Mouse (Mus musculus) cerebellum, adult 9-10 months (tissue): Measurements from ENCODE around the gene Gpr37l1.

Experiments
- DNase-seq: peaks from one replicate; pipeline ENCODE4 v3.0.0; 2022

The Gpr37l1 gene

DNA sequence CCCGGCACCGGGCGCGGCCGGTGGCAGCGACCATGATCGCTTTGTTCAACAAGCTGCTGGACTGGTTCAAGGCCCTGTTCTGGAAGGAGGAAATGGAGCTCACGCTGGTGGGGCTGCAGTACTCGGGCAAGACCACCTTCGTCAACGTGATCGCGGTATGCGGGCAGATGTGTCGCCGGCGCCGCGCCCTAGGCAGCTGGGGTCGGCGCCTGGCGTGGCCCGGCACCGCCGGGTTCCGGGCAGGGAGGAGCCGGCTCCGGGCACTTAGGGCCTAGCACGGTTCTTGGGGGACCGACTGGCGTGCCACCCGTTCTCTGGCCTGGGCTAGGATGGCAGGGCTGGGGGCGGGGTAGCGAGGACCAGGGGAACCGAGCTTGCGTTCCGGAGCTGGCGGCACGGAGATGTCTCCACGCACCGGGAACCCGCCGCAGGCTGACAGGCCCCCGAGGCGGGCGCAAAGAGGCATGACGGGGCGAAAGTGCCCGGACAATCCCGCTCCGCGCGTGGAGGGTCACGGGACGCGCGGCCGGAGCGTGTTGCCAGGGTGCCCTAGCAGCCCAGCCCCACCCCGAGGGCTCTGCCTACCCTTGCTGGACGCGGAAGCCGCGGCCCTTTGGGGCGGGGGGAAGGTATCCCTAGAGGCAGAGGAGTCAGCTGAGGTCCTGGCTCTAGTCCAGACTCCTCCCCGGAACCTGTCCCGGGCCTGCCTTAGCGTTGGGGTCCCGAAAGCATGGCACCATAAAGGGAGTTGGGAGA, 20.4 kb downstream of the Gpr37l1 start:
- DNase-seq = peak; percentile 83

DNA sequence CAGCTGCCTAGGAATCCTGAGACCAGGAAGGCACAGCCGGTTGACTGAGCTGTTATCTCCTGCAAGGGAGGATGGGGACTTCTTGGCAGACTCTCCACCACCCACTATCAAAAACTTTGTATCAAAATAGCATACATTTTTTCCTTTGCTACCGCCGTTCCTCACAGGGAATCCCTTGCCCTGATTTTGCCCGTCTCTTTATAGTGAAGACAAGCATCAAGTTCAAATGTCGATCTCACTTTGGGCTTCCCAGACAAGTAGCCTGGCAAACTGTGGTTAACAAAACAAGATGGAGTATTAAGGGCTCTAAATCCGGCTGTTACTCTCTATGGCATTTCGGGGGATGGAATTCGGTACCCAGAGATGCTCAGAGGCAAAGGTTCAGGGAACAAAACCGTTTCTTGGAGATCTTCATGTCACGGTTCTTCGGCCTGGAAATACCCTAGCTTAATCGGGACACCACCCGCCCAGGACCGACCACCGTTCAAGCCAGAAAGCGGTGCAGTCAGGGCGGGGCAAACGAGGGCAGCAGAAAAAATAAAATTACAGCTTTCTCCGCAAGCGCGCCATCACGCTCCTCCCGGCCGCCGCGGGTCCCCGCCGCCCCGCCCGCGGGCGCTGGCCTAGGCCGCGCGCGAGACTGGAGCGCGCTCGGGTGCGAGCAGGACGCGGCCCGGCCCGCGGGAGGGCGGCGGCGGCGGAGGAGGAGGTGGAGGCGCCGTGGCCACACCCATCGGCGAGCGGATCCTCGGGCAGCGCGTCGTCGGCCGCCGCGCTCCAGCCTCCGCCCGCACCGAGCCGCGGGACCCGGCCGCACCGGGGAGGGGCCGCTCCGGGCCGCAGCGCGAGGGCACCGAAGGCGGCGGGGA, 21.2 kb downstream of the Gpr37l1 start, which contains the start of gene Arl8a:
Gene Arl8a (plus strand): TSS at position 748 of the 869 bp plus-strand sequence.
- DNase-seq = peak; percentile 84

DNA sequence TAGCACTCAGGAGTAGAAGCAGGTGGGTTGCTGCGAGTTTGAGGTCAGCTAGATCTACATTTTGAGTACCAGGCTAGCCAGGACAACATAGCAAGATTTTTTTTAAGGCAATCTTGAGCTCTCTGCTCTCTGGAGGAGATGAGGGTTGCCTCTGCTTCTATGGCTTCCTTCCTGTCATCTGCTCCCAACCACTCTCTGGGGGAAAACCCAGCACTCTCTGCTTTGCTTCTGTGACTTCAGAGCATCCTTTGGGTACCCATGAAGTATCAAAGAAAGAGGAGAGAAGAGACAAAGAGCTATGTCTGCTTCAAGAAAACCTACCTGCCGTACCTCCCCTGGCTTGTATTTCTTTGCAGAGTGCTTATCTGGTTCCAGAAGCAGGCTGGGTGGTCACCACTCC, 23.5 kb downstream of the Gpr37l1 start:
- no peak for DNase-seq

DNA sequence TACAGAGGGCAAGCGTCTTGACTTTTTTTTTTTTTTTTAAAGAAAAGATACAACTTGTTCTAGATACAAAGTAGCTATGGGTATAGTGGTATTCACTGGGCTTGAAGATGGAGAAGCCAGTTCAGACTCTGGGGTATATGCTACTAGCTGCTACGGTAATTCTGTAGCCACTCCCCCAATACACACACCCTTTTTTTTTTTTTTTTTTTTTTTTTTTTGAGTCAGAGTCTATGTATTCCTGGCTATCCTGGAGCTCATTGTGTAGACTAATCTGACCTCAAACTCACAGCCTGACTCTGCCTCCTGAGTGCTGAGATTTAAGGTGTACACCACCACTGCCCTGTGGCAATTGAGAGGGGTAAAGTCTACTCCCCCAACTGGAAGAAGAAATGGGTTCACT, 25.0 kb downstream of the Gpr37l1 start:
- DNase-seq = no peak

DNA sequence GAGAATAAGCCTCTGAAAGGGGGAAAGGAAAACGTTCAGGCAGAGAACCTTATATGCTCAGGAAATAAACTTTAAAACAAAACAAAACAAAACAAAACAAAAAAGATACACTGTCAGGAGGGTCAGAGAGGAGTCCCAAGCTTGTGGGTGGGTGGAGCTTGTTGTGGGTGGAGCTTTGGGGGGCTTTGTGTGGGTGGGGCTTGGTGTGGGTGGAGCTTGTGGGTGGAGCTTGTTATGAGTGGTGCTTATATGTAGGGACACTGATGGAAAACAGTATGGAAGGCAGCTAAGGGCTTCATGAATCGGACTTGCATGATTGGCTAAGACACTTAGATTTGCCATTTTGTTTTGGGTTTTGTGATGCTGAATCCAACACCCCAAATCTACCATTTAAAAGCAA, 27.6 kb downstream of the Gpr37l1 start:
- no peak for DNase-seq

DNA sequence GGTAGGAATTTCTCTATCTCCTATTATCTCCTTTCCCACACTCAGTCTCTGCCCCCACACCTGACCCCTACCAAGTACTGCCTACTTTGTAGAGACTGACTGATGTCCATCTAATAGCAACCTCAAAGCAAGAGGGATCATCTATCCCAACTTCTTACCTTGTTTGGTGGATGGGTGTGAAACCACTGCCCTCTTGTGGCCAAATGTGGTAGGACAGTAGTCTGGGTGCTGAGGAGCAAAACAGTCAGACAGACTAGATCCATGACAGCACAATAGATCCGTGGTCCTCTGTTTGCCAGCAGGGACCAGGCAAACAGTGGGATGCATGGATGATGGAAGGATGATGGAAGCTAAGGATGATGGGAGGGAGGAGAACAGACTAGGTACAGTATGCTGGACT, 31.0 kb downstream of the Gpr37l1 start:
- DNase-seq = peak; percentile 74

DNA sequence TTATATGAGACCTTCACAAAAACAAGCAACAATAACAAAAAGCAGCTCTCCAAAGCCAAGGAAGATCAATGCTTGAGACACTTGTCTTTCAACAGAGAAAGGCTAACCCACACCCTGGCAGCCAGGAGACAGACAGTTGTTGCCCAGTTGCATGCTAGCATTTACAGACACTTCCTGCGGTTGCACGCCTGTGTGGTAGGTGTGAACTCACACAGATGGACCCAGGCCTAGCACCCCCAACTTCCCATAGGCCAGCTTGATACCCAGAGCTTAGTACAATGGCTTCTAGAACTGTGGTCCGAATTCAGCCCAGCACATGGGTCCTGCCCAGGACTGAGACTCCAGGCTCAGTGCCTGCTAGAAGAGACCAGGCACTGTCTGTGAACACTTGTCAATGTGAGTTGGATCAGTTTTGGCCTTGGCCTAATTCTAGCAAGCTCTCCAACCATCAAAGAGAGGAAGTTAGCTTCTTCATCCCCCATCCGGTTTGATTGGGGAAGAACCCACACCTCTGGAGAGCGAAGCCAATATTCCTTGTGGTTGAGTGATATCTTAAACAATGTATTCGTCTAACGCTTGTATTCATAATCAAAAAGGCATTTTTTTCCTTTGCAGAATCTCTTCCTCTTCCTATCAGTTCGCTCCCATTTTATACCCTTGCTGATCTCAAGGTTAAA, 32.2 kb downstream of the Gpr37l1 start:
- DNase-seq = no peak

DNA sequence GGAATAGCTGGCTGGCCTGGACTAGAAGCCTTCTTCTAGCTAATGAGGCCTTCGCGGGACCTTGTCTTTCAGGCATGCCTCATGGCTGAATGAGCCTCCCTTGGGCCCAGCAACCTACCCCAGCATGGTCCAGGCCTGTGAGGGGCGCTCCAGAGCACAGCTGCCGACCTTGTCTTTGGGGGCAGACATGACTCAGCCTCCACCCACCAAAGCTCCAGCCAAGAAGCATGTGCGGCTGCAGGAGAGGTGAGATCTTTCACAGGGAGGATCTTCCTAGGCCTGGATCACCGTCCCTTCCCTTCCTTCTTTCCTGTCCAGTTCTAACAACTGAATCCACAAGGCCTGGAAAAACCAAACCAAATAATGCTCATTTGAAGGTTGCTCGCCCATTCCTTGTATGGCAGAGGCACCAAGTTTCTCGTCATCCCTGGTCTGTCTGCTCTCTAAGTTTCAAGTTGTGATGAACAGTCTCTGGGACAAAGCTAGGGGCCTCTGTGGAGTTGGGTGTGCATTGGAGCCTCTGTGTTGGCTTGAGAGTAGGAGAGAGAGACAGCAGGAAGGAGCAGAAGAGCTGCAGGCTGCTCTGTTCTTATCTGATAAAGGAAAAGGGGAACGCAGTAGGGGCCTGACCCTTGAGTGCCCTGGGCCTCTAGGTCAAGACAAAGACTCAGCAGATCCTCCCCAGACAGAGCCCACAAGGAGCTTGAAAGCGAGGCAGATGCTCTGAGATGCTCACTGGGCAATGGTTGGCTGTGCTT, 33.6 kb downstream of the Gpr37l1 start:
- DNase-seq = no peak

DNA sequence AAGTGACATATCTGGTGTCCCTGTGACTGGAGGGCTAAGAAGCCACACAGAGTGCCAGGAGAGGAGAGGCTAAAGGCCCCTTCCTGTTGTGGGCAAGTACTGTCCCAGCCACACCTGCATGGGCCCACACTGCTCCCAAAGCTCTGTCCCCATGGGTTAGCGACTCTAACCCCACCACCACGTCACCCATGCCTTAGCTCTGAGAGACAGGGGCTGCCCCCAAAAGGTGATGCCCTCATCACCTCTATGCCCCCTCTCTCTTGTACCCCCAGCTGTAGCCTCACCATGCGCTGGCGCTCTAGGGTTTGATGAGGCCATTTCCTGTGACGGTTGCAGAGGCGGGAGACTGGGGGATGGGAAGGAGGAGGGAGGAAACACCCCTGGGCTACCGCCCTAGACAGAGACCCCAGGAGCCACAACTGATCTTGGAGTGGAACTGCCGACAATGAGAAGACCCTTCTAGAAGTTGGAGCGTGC, 34.5 kb downstream of the Gpr37l1 start:
- no peak for DNase-seq

DNA sequence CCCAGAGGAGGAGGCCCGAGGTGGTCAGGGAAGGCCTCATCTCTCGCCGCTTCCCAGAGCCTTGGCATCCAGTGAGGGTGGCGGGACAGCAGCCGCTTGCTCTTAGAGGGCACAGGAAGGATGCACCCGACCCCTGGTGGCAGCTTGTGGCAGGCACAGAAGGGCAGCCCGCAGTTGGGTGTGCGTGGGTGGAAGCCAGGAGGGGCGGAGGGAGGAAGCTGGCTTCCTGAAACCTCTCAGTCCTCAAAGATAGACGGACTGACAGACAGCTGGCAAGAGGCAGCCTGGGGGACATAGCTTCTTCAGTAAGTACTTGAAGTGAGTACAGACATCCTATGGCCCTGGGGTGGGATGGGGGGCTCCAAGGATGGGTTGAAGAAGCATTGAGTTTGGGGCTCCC, 35.0 kb downstream of the Gpr37l1 start, which contains the start of gene Ptpn7:
Gene Ptpn7 (plus strand): TSS at position 228 of the 400 bp plus-strand sequence.
- peak; percentile 71 for DNase-seq

DNA sequence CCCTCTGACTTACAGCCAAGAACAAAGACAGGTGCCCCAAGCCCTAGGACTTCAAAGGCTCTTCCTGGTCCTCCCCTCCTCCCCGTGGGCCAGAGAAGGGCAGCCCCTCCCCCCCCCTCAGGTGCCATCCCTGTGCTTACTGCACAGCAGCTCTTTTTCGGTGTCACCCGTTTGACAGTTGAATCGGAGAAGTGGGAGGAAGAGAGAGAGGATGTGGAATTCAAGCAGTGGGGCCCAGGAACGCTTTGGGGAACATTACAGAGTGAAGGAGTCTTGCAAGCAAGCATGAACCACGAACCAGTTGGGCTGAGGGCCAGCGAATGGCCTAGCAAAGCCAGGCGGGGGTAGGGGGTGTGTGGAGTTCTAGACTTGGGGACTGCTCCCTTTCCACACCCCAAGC, 35.9 kb downstream of the Gpr37l1 start:
- DNase-seq = no peak

DNA sequence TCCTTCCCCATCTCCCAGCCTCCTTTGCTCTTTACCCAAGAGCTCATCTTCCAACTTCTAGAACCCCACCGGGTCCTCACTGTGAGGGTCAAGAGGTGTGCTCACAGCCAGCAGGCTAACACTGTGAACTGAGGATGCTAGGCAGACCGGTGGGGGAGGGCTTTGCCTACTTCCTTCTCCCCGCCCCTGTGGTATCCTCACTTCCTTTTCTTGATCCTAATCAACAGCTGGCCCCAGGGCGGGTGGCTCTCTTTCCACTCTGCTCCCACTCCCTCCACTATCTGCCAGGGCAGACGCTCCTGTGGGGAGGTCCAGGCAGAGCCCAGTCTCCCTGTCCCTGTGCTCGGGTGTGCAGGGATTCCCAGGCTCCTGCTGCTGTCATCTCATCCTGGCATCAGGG, 36.4 kb downstream of the Gpr37l1 start:
- no peak for DNase-seq

DNA sequence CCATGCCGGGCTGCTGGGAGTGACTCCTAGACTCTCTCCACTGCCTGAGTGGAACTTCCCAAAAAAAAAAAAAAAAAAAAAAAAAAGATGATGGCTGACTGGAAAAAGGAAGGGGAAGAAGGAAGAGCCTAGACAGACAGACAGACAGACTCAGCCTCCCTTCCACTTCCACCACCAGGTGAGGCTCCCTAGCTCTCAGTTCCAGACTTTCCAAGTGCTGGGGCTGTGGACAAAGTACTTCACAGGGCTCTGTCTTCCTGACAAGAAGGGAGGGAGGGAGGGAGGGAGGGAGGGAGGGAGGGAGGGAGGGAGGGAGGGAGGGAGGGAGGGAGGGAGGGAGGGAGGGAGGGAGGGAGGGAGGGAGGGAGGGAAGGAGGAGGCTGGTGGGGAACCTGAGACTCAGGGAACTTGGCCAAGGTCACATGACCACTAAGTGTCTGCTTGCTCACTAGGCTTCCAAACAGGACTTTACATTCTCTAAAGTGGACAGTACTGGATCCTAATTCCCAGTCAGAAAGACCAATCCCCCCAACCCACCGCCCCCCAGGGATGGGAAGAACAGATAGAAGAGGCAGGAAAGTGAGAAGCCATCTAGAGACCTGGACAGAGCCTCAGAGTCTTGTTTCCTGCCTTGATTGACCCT, 37.0 kb downstream of the Gpr37l1 start:
- no peak for DNase-seq

DNA sequence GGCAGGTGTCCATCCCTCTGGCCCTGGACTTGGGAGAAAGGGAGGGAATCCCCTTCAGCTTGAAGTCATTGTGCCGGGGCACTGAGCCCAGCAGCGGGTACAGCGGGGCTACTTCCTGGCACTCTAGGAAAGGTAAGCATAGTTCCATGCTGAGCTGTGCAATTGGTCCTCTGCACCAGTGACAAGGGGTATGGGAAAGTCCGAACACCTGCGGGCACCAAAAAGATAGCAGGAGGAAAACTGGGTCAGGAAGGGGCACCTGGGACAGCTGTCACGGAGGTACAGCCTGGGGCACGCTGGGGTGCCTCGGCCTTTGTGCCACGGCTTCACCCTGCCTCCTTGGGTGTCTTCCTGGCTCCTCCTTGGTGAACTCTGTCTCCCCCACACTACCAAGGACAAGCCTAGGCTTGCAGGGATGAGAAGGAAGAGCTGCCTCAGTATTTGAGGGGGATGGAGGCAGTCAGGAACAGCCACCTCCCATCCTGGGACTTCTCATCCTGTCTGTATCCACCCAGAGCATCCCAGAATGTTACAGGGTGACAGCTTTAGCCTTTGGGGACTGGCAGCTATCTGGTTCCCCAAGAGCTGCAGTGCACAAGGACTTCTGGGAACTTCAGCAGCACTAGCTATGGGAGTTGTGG, 37.8 kb downstream of the Gpr37l1 start:
- no peak for DNase-seq

DNA sequence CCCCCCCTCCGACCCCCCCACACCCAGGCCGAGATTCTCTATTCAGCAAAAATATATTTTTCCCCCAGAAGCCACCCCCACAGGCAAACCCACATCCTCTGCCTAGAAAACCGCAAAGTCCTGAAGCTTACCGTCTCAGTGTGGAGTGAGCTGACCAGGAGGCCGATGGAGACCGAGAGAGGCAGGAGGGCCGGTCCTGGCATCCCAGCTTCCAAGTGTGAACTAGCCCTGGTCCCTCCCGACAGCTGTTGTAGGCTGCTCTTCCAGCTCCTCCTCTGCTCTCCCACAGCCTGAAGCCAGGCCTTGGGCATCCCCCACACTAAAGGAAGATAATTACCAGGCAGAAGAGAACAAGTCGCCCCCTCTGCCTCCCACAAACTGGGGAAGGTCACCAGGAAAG, 38.5 kb downstream of the Gpr37l1 start:
- no peak for DNase-seq

DNA sequence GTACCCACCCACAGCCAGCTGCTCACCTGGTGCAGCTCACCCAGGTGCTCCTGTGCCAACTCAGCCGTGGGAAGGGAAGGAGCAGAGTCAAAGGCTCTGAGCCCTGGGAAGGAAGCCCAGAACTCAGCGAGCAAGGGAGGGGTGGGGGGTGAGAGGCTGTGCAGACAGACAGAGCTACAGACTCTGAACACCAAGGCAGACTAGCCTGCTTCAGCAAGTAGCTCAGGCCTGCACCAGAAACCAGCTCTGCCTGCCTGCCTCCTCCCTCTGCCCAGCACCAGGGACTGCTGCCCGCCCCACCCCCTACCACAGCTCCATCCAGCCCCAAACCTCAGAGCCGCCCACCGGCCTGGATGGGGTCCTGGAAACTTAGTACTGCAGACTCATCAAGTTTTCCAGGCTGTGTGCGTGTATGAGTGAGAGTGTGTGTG, 39.5 kb downstream of the Gpr37l1 start:
- DNase-seq = no peak

DNA sequence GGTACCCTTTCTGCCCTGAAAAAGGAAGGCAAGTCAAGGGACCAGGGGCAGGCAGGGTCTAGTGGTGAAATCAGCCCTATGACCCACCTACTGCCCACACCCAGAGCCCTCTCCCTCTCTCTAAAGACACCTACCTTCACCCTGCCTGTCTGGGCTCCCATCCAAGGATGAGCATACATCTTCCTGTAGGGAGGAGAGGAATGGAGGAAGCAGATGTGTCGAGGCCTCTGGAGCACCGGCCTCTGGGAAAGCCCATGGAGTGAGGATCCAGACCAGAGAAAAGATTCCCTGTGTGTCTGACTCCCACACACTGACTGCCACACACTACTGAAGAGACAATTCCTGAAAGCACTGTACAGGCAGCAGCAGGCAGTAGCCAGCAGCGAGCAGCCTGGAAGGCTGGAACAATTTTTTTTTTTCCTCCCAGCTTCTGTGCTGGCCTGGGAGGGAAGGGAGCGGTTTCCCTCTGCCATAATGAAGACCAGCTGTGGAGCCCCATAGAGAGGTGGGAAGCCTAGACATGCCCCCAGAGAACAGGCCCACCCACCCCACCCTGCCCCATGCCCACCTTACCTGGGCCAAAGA, 40.9 kb downstream of the Gpr37l1 start:
- DNase-seq = no peak

DNA sequence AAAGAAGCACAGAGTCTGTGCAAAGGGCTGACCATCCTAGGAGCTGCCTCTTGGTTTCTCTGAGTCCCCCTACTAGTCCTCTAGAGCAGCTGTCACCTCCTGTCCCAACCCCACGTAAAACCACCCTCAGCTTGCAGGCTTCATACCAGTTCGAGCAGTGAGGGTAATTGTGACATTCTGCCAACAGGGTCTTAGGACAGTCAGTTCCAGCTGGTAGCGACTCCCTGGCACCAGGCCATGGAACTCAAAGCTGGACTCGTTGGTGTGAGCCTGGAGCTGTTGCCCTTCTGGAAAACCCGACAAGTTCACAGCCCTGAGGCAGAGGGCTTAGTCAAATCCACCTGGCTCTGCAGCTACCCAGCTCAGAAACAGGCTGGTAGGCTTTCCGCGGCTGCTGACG, 41.5 kb downstream of the Gpr37l1 start:
- DNase-seq = no peak

DNA sequence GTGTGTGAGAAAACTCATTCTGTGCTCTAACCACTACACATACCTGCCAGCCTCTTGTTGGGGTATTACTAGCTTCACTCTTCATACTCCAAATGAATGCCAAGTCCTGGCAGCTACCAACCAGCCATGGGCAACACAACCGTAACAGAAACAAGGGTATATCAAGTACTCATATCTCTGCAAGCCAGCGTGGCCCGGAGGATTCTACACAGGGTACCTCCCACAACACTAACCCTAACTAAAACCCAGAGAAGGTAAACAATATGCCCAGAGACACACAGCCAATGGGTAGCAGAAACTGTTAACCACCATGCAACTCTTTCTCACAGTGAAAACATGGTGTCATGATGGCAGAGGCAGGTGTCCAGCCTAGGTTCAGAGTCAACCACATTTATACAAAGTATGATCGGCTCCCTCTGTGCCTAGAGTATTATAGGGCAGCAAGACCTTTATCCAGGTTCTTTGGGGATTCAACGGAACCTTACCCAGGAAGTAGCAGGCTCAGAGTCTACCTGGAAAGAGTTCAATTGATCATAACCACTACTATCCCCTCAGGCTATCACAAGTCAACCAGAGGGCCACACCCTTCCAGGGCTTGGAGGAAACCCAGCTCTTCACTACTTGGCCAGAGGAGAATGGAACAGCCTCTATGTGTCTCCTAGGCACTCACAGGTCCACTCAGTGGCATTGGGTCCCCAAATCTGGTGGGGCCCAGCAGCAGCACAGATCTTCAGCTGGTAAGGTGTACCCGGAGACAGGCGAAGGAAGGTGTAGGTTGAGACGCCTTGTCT, 42.7 kb downstream of the Gpr37l1 start:
- no peak for DNase-seq

DNA sequence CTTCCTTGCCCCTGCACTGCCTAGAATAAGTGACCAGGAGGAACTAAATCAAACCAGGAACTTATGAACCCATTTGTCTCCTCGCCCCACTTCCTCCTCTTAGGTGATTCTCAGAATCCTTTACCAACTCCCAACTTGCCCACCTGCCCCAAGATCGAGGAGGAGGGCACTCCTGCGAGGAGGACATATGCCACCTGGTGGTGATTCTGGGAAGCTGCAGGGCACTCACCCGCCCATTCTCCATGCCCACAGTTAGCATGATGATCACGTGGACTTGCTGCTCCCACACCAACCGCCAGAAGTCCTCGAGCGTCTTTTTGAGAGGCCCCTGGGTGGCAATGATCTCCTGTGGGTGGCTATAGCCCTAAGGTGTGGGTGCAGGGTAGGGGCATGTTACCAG, 54.8 kb downstream of the Gpr37l1 start:
- peak; percentile 43 for DNase-seq
